Mouse (Mus musculus) midbrain, embryonic 16.5 days (tissue): ENCODE results near the gene Eapp. TPM values are rescaled to one million over a fixed set of nuclear protein-coding genes. Genes with fewer than 3 reads are reported as not detected.

Experiments used
- ATAC-seq: fragments of 200-750 bp; cut with Nextera tagmentation; 2 replicates; pipeline ENCODE4 v1.8.0; 2017; ENCODE audit warnings: moderate TSS enrichment
- H3K27ac ChIP-seq: fragments of 300-500 bp; sonication (generic); 2 replicates; pipeline ENCODE4 v1.5.1; 2014; ENCODE audit warnings: mild to moderate bottlenecking, low read length, mixed read lengths
- H3K27me3 ChIP-seq: fragments of 300-500 bp; sonication (generic); 2 replicates; pipeline ENCODE4 v1.6.1; 2014; ENCODE audit warnings: low read depth, low read length, mixed read lengths; ENCODE audit not compliant: control insufficient read depth, insufficient read depth
- H3K36me3 ChIP-seq: fragments of 300-500 bp; sonication (generic); 2 replicates; pipeline ENCODE4 v1.6.1; 2014; ENCODE audit warnings: mild to moderate bottlenecking, low read length, moderate library complexity, mixed read lengths; ENCODE audit not compliant: control insufficient read depth, insufficient read depth
- H3K4me1 ChIP-seq: fragments of 300-500 bp; sonication (generic); 2 replicates; pipeline ENCODE4 v1.6.1; 2014; ENCODE audit warnings: mild to moderate bottlenecking, low read length, mixed read lengths; ENCODE audit not compliant: control insufficient read depth, insufficient read depth
- H3K4me2 ChIP-seq: fragments of 300-500 bp; sonication (generic); 2 replicates; pipeline ENCODE4 v1.6.1; 2014; ENCODE audit warnings: mild to moderate bottlenecking, low read length, mixed read lengths
- H3K4me3 ChIP-seq: fragments of 300-500 bp; sonication (generic); 2 replicates; pipeline ENCODE4 v1.5.1; 2014; ENCODE audit warnings: low read depth, mild to moderate bottlenecking, low read length, moderate library complexity, mixed read lengths
- H3K9ac ChIP-seq: fragments of 300-500 bp; sonication (generic); 2 replicates; pipeline ENCODE4 v1.6.1; 2014; ENCODE audit warnings: low read depth, low read length, mixed read lengths
- H3K9me3 ChIP-seq: fragments of 300-500 bp; sonication (generic); replicated peaks from 2 replicates; pipeline ENCODE4 v1.6.1; 2014; ENCODE audit warnings: mild to moderate bottlenecking, low read length, mixed read lengths; ENCODE audit not compliant: control insufficient read depth, poor library complexity, severe bottlenecking
- WGBS: fragments of 180-500 bp; shearing (Covaris S2); extraction: QIAGEN DNeasy Blood & Tissue Kit; methylation state at CpG from one replicate; pipeline ENCODE4 v1.1.7; 2014; 5-methylcytosine and 5-hydroxymethylcytosine counted together
- polyA plus RNA-seq: library from polyadenylated mRNA; unstranded; fragments of >200 nt; fragmentation: Nextera tagmentation; extraction: Ambion mirVana; gene quantifications from 2 replicates; pipeline ENCODE4 v1.2.1, GENCODE M21; 2015

Gene Eapp
- polyA plus RNA-seq, 1 experiment from 2014 or later, result 84.0 TPM

DNA sequence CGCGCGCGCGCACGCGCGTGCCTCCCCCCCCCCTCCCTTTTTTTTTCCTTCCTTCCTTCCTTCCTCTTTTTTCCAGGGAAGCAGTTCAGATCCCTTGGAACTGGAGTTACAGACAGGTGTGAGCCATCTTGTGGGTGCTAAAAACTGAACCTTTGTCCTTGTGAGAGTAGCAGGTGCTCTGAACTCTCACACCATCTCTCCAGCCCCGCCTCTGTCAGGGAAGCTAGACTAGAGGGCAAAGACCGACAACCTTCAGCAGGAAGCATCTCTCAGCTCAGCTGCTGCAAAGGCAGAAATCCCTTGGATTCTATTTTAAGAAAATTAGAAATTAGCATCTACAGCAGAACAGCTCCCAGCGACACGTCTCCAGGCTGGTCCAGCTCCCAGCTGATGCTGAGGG is 43.4 kb downstream of the Eapp start:
- H3K9me3 ChIP-seq, result no peaks in the 10 kb centered on the region
- no peak overlapping the region for H3K9ac ChIP-seq
- peaks cover 23% of the 10 kb centered on the region for H3K4me1 ChIP-seq
- no peak for ATAC-seq
- H3K27ac ChIP-seq, result no peak overlapping the region
- H3K4me3 ChIP-seq, result no peak overlapping the region
- 86% methylated on average over 12 of the region's 12 CpGs for WGBS
- no peaks in the 10 kb centered on the region for H3K36me3 ChIP-seq
- H3K4me2 ChIP-seq, result no peak overlapping the region
- no peaks in the 10 kb centered on the region for H3K27me3 ChIP-seq

DNA sequence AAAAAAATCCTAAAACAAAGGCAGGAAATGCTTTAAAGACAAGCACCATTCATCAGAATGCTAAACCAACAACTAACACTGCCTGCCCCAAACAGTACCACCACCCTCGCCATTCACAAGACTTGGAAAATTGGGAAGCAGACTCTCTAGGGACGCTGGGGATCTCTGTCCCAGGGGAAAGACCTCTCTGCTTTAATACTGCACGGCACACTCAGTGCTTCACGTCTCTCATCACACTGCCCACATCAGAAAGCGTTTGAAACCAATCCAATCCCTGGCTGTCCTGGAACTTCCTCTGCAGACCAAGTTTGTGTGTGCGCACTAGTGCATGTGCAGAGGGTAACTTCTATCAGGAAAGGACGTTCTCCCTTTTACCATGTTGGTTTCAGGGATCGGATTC is 43.9 kb downstream of the Eapp start:
- ATAC-seq, result no peak
- Histone ChIP-seq H3K27me3 (no peaks in the 10 kb centered on the region), H3K9ac (no peak overlapping the region), H3K4me2 (no peak overlapping the region), H3K36me3 (no peaks in the 10 kb centered on the region), H3K9me3 (no peaks in the 10 kb centered on the region), H3K27ac (no peak overlapping the region), H3K4me1 (peaks cover 21% of the 10 kb centered on the region), H3K4me3 (no peak overlapping the region)
- 80% methylated on average over 8 of the region's 8 CpGs for WGBS

DNA sequence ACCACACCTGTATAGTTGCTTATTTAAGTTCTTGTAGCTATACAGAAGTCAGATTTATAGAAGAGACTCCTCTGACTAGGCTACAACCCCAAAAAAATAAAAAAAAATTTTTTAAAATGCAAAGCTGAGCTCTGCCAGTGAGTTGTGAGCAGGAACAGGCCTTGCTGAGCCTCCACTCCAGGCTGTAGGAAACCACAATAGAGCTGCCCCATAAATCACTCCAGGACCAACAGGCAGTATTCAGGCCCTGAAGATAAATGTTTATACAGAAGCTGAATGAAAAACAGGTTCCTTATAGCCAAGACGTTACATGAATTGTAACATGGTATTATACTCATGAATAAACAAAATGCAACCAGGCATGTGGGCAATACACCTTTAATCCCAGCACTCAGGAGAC is 44.5 kb downstream of the Eapp start:
- Histone ChIP-seq H3K9me3 (no peaks in the 10 kb centered on the region), H3K36me3 (no peaks in the 10 kb centered on the region), H3K4me3 (no peak overlapping the region), H3K4me2 (no peak overlapping the region), H3K27me3 (no peaks in the 10 kb centered on the region), H3K27ac (no peak overlapping the region), H3K4me1 (peaks cover 20% of the 10 kb centered on the region), H3K9ac (no peak overlapping the region)
- ATAC-seq, result no peak
- WGBS, result 68% methylated on average over 1 of the region's 1 CpGs

DNA sequence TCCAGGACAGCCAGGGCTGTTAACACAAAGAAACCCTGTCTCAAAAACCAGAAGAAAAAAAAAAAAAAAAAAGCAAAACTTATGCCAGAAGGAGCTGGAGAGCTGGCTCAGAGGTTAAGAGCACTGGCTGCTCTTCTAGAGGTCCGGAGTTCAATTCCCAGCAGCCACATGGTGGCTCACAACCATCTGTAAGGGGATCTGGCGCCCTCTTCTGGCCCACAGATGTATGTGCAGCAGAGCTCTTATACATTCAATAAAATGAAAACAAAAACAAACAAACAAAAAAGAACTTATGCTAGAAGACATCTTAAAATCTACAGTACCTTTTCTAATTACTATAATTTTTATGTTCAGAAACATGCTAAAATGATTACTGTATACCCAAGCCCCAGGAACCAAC is 50.8 kb downstream of the Eapp start:
- no peak overlapping the region for H3K4me3 ChIP-seq
- no peak overlapping the region for H3K9ac ChIP-seq
- H3K4me1 ChIP-seq, result no peaks in the 10 kb centered on the region
- no peak for ATAC-seq
- H3K9me3 ChIP-seq, result no peaks in the 10 kb centered on the region
- no peaks in the 10 kb centered on the region for H3K36me3 ChIP-seq
- no peak overlapping the region for H3K4me2 ChIP-seq
- H3K27ac ChIP-seq, result no peak overlapping the region
- no peaks in the 10 kb centered on the region for H3K27me3 ChIP-seq
- 78% methylated on average over 2 of the region's 2 CpGs for WGBS

- no peaks in the 10 kb centered on the region for H3K36me3 ChIP-seq
- WGBS, result 86% methylated on average over 5 of the region's 5 CpGs
- H3K9me3 ChIP-seq, result no peaks in the 10 kb centered on the region
- H3K4me2 ChIP-seq, result no peak overlapping the region
- no peak for ATAC-seq
- no peak overlapping the region for H3K9ac ChIP-seq
- H3K27ac ChIP-seq, result no peak overlapping the region
- no peaks in the 10 kb centered on the region for H3K27me3 ChIP-seq
- H3K4me3 ChIP-seq, result no peak overlapping the region
- no peaks in the 10 kb centered on the region for H3K4me1 ChIP-seq
Measured at GRCm38 (mm10) chr12:54643320-54643892, 52.3 kb downstream of the Eapp start.

DNA sequence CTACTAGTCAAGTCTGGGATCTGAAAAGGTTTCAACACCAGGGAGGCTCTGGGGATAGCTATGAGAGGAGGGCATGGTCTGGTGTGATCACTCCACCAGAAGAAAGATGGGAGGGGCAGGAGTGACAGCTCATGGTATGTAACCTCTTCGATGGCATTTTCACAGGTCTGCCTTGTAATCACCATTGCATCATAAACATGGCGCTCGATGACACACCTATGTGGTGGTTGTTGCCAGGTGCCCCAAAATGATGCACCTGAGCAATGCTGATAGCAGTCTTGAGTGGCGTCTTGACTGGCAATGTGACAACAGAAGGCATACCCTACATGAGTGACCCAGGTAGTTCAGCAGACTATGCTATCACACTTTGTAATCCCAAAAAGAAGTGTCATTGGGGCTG is 54.3 kb downstream of the Eapp start:
- Histone ChIP-seq H3K4me1 (no peaks in the 10 kb centered on the region), H3K4me3 (no peak overlapping the region), H3K9me3 (no peaks in the 10 kb centered on the region), H3K36me3 (no peaks in the 10 kb centered on the region), H3K27me3 (no peaks in the 10 kb centered on the region), H3K9ac (no peak overlapping the region), H3K27ac (no peak overlapping the region), H3K4me2 (no peak overlapping the region)
- 99% methylated on average over 4 of the region's 4 CpGs for WGBS
- ATAC-seq, result no peak

DNA sequence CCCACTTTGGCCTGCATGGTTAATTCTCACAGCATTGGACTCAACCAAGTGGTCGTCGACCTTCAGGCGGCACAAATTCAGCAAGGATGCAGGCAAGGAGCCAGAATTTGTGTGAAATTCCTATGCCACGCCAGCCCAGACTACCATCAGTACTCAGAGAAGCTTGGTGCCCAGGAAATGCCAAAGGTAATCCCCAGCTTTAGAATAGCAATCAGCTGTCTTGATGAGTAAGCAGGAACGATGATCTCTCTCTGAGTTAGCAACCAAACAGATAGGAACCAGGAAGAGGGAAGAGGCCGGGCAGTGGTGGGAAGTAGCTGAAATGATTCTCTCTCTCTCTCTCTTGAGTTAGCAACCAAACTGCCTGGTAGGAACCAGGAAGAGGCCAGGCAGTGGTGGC is 55.4 kb downstream of the Eapp start:
- WGBS, result 91% methylated on average over 6 of the region's 6 CpGs
- Histone ChIP-seq H3K4me1 (no peaks in the 10 kb centered on the region), H3K27me3 (no peaks in the 10 kb centered on the region), H3K4me3 (no peak overlapping the region), H3K36me3 (no peaks in the 10 kb centered on the region), H3K4me2 (no peak overlapping the region), H3K27ac (no peak overlapping the region), H3K9me3 (no peaks in the 10 kb centered on the region), H3K9ac (no peak overlapping the region)
- ATAC-seq, result no peak

GRCm38 (mm10) chr12:54637033-54637432 is 58.7 kb downstream of the Eapp start:
- Histone ChIP-seq H3K4me3 (no peak overlapping the region), H3K4me1 (no peaks in the 10 kb centered on the region), H3K4me2 (no peak overlapping the region), H3K36me3 (no peaks in the 10 kb centered on the region), H3K9me3 (no peaks in the 10 kb centered on the region), H3K27me3 (no peaks in the 10 kb centered on the region), H3K9ac (no peak overlapping the region), H3K27ac (no peak overlapping the region)
- ATAC-seq, result no peak
- 86% methylated on average over 1 of the region's 1 CpGs for WGBS

GRCm38 (mm10) chr12:54632141-54632540 is 63.6 kb downstream of the Eapp start:
- Histone ChIP-seq H3K4me2 (no peak overlapping the region), H3K27ac (no peak overlapping the region), H3K4me3 (no peak overlapping the region), H3K4me1 (no peaks in the 10 kb centered on the region), H3K9ac (no peak overlapping the region), H3K36me3 (no peaks in the 10 kb centered on the region), H3K27me3 (no peaks in the 10 kb centered on the region), H3K9me3 (no peaks in the 10 kb centered on the region)
- ATAC-seq, result no peak
- 74% methylated on average over 2 of the region's 2 CpGs for WGBS
